Mouse (Mus musculus): ENCODE measurements at regions not wholly inside any gene's neighbourhood (a gene's known extent, or its start where the extent isn't known, plus 50 kb on each side); places are given as distances from the start of the nearest gene placed in this dataset.

GRCm38 (mm10) chr12:109747776-109748175 lies 147.6 kb upstream of the Rtl1 start:
- TF ChIP-seq CTCF (IDR thresholded peaks at IDR 0.05; ENCODE audit: extremely low read depth, insufficient read depth, insufficient read length, insufficient replicate concordance), result no peak
- TF ChIP-seq POLR2A (IDR thresholded peaks at IDR 0.05; ENCODE audit: low read depth, low read length), result no peak
